8 mouse cellular contexts compared by ENCODE assay signal in the genomic region with DNA sequence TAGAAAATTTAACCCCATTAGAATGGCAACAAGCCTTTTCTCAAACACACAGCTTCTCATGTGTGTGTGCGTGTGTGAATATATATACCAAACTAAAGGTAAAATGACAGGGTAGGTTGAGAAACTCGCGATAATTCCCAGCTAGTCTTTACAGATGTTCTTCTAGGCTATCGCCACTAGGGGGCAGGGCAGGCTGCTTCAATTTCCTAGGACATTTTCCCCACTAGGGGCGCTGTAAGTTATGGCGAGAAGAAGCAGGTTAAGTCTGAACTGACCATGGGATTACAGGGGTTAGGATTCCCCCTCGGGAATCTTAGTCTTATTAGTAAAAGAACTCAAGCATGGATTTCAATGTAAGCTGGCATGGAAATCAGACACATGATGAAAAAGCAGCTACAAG. TPM values are rescaled to one million over a fixed set of nuclear protein-coding genes. Genes with fewer than 3 reads are reported as not detected.
DNase-seq lines count a peak whose midpoint lies in the region; ATAC-seq and TF ChIP-seq lines count a peak whose summit lies in the region.

No protein-coding gene starts in this region.

- no peaks in the 10 kb centered on the region for H3K4me1 ChIP-seq in cerebellum, adult 2 months (ENCODE audit: control insufficient read depth, insufficient read depth, low read length)
- H3K4me1 ChIP-seq in lung, embryonic 14.5 days (ENCODE audit: insufficient read depth) = no peaks in the 10 kb centered on the region

- intact Hi-C loops in gastrocnemius, adult 2 months (cut with DNase I) = loop anchor here (1.0 to 10.0 kb wide), 4 partner anchors 61 to 428 kb away; no protein-coding TSS in a partner anchor

- H3K27me3 ChIP-seq in cerebellum, adult 2 months (ENCODE audit: control insufficient read depth, insufficient read depth, low read length) = no peaks in the 10 kb centered on the region
- no peaks in the 10 kb centered on the region for H3K27me3 ChIP-seq in lung, embryonic 14.5 days (ENCODE audit: insufficient read depth, low read length)

- DNase-seq in CD4-positive helper T cell, adult 2 months (ENCODE audit: low read depth, low spot score) = peak; percentile 73
- DNase-seq in MN1 (ENCODE audit: low spot score) = peak; percentile 68
- DNase-seq in cerebellum, adult 2 months = peak; percentile 55 to 71
- DNase-seq in gastrocnemius, adult 2 months = peak; percentile 72
- peak; percentile 75 to 89 for DNase-seq in kidney, postnatal 36 days
- peak; percentile 91 for DNase-seq in lung, embryonic 14.5 days
- peak; percentile 78 to 88 for DNase-seq in right cerebral cortex, adult 2 months (ENCODE audit: low spot score in 2 of 2)
- DNase-seq in urinary bladder, postnatal 36 days (ENCODE audit: low spot score in 2 of 2) = peak; percentile 65 to 73

- no peak for TF ChIP-seq POLR2A in cerebellum, adult 2 months (IDR thresholded peaks at IDR 0.05; ENCODE audit: borderline replicate concordance, insufficient read depth, low read length)

- no peak overlapping the region for H3K4me2 ChIP-seq in lung, embryonic 14.5 days

- H3K9me3 ChIP-seq in lung, embryonic 14.5 days (ENCODE audit: low read depth, low read length) = no peaks in the 10 kb centered on the region

- H3K9ac ChIP-seq in lung, embryonic 14.5 days = no peak overlapping the region

- H3K4me3 ChIP-seq in cerebellum, adult 2 months (replicated peaks; ENCODE audit: insufficient read depth, low read depth, low read length) = no peak overlapping the region
- no peak overlapping the region for H3K4me3 ChIP-seq in gastrocnemius, adult 2 months
- H3K4me3 ChIP-seq in lung, embryonic 14.5 days (ENCODE audit: low read depth, low read length) = no peak overlapping the region

- no peak for ATAC-seq in lung, embryonic 14.5 days (ENCODE audit: insufficient read depth)

- H3K27ac ChIP-seq in cerebellum, adult 2 months (ENCODE audit: insufficient read depth, low read length) = no peak overlapping the region
- no peak overlapping the region for H3K27ac ChIP-seq in gastrocnemius, adult 2 months
- no peak overlapping the region for H3K27ac ChIP-seq in lung, embryonic 14.5 days (ENCODE audit: low read depth)

- no peaks in the 10 kb centered on the region for H3K36me3 ChIP-seq in lung, embryonic 14.5 days (ENCODE audit: insufficient read depth)

- peak; percentile 91 for TF ChIP-seq CTCF in cerebellum, adult 2 months (IDR thresholded peaks at IDR 0.05; ENCODE audit: borderline replicate concordance, insufficient read depth, low read depth, low read length)
- TF ChIP-seq CTCF in gastrocnemius, adult 2 months (IDR thresholded peaks at IDR 0.05) = no peak
- peak; percentile 99 for TF ChIP-seq CTCF in lung, embryonic 14.5 days (IDR thresholded peaks at IDR 0.05; ENCODE audit: low read depth)

- WGBS in cerebellum, adult 2 months = 31% methylated on average over 7 of the region's 7 CpGs
- 32% methylated on average over 7 of the region's 7 CpGs for WGBS in lung, embryonic 14.5 days

RNA-seq across cellular contexts. Expression of a gene that starts 39.9 kb away (rescaled TPM):
- polyA plus RNA-seq in cerebellum, adult 2 months (2012; rRNA removed) = 0.03 and 0.06 TPM in 2 replicates
- 100 to 1,000 TPM; 491 to 601 TPM for total RNA-seq in gastrocnemius, adult 2 months (2021)
- polyA plus RNA-seq in lung, embryonic 14.5 days (2014; fragmentation: Nextera tagmentation; extraction: Ambion mirVana) = 0.33 and 0.54 TPM in 2 replicates

RNA-seq across cellular contexts. Expression of a gene that starts 51.7 kb away (rescaled TPM):
- 28.4 and 28.8 TPM in 2 replicates for polyA plus RNA-seq in cerebellum, adult 2 months (2012; rRNA removed)
- total RNA-seq in gastrocnemius, adult 2 months (2021) = under 1 TPM; 0.71 to 0.84 TPM
- 9.3 and 9.5 TPM in 2 replicates for polyA plus RNA-seq in lung, embryonic 14.5 days (2014; fragmentation: Nextera tagmentation; extraction: Ambion mirVana)
